Mouse (Mus musculus) testis, adult 2 months (tissue): ENCODE results near the gene D10Wsu102e.

Source experiments
- CTCF ChIP-seq: fragments of 200-500 bp; IDR thresholded peaks from 2 replicates; pipeline ENCODE4 v1.5.1; 2012; ENCODE audit warnings: low read depth, mild to moderate bottlenecking, inconsistent platforms, low read length, moderate library complexity; ENCODE audit not compliant: control insufficient read depth, insufficient read depth, insufficient replicate concordance
- POLR2A ChIP-seq: fragments of 200-500 bp; IDR thresholded peaks from 2 replicates; pipeline ENCODE4 v1.6.1; 2012; ENCODE audit warnings: low read depth, mild to moderate bottlenecking, inconsistent platforms, low read length, moderate library complexity; ENCODE audit not compliant: control insufficient read depth

DNA sequence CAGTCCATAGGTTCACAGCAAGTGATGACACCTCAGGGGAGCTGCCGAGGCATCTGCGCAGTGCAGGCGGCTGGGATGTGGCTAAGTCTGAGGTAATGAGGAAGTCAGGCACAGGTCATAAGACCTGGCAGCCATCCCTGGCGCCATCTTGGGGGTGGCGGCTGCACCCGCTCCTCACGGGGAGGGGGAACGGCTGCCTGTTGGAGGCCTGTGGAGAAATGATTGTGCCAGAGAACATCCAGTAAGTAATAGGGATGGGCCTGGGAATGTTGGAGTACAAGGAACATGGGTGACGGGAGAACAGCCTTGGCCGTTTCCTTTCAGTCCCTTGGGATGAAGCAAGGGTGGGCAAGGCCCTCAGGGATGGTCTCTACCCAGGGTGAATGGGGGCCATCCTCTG is 47.1 kb downstream of the D10Wsu102e start:
- TF ChIP-seq POLR2A (no peak), CTCF (no peak)
